Mouse (Mus musculus) hindbrain, postnatal 0 days (tissue): ENCODE data around the gene Mcam. TPM values are rescaled to one million over a fixed set of nuclear protein-coding genes. Genes with fewer than 3 reads are reported as not detected.

ENCODE experiments used
- ATAC-seq: fragments of 200-750 bp; cut with Nextera tagmentation; 2 replicates; pipeline ENCODE4 v1.8.0; 2017; ENCODE audit warnings: mild to moderate bottlenecking, moderate TSS enrichment, moderate library complexity
- DNase-seq: peaks from one replicate; pipeline ENCODE4 v3.0.0-alpha.2; 2015; ENCODE audit warnings: low spot score
- H3K27ac ChIP-seq: fragments of 300-500 bp; sonication (generic); 2 replicates; pipeline ENCODE4 v1.5.1; 2014; ENCODE audit warnings: mild to moderate bottlenecking
- H3K27me3 ChIP-seq: fragments of 300-500 bp; sonication (generic); 2 replicates; pipeline ENCODE4 v1.6.1; 2014; ENCODE audit warnings: low read length, mixed read lengths; ENCODE audit not compliant: insufficient read depth
- H3K36me3 ChIP-seq: fragments of 300-500 bp; sonication (generic); 2 replicates; pipeline ENCODE4 v1.6.1; 2014; ENCODE audit warnings: low read length, mixed read lengths; ENCODE audit not compliant: insufficient read depth
- H3K4me1 ChIP-seq: fragments of 300-500 bp; sonication (generic); 2 replicates; pipeline ENCODE4 v1.6.1; 2014; ENCODE audit warnings: antibody characterized with exemption, low read length, mixed read lengths; ENCODE audit not compliant: insufficient read depth
- H3K4me2 ChIP-seq: fragments of 300-500 bp; sonication (generic); 2 replicates; pipeline ENCODE4 v1.6.1; 2014; ENCODE audit warnings: low read depth, mild to moderate bottlenecking, low read length, moderate library complexity, mixed read lengths
- H3K4me3 ChIP-seq: fragments of 300-500 bp; sonication (generic); 2 replicates; pipeline ENCODE4 v1.5.1; 2014; ENCODE audit warnings: low read length
- H3K9ac ChIP-seq: fragments of 300-500 bp; sonication (generic); replicated peaks from 2 replicates; pipeline ENCODE4 v1.6.1; 2014; ENCODE audit warnings: mild to moderate bottlenecking, low read length, moderate library complexity, mixed read lengths
- H3K9me3 ChIP-seq: fragments of 300-500 bp; sonication (generic); 2 replicates; pipeline ENCODE4 v1.6.1; 2016; ENCODE audit warnings: low read length, mixed read lengths
- CTCF ChIP-seq: IDR thresholded peaks from 2 replicates; pipeline ENCODE4 v1.5.1; 2016; ENCODE audit warnings: antibody characterized with exemption, control low read depth, low read depth
- WGBS: fragments of 180-500 bp; shearing (Covaris S2); extraction: QIAGEN DNeasy Blood & Tissue Kit; methylation state at CpG from one replicate; pipeline ENCODE4 v1.1.7; 2014; 5-methylcytosine and 5-hydroxymethylcytosine counted together
- polyA plus RNA-seq: library from polyadenylated mRNA; unstranded; fragments of >200 nt; fragmentation: Nextera tagmentation; extraction: Ambion mirVana; gene quantifications from 2 replicates; pipeline ENCODE4 v1.2.1, GENCODE M21; 2015
- total RNA-seq: library from RNA; depleted of rRNA; stranded (reverse); fragments of >200 nt; gene quantifications from 2 replicates; pipeline ENCODE4 v1.2.3, GENCODE M21; 2014

The Mcam gene
- total and polyA plus RNA-seq, 2 experiments from 2014 or later, result 8.0 to 23.7 TPM

DNA sequence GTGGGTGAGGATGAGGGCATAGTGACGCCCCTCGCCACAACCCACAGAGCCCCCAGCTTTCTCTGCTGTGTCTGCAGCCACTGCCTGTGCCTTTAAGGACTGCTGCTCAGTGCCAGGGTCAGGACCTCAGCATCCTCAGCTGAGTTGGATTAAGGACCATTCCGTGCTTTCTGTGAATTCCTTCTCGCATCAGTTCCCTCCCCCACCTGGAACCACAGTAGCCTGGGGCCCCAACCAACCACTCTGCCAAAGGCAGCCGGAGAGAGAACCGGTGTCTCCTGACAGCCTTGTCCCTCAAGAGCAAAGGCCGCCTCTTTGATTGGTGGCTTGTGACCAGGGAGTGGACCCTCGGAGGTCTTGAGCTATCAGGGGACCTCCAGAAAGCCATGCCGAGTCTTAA lies 32.8 kb upstream of the Mcam start, which contains the start of gene Mfrp:
Gene Mfrp, plus strand, starts transcription at position 240 of the 400 bp plus-strand sequence.
- no peak within 1 kb of the TSS for H3K9ac ChIP-seq
- no peak within 1 kb of the TSS for H3K4me3 ChIP-seq
- DNase-seq, result no peak
- ATAC-seq, result no peak
- H3K9me3 ChIP-seq, result no peaks in the 10 kb centered on the region
- H3K27me3 ChIP-seq, result no peaks in the 10 kb centered on the region
- WGBS, result 66% methylated on average over 9 of the region's 9 CpGs
- no peak within 1 kb of the TSS for H3K4me2 ChIP-seq
- no peak for TF ChIP-seq CTCF
- no peak within 1 kb of the TSS for H3K27ac ChIP-seq
- H3K36me3 ChIP-seq, result no peaks in the 10 kb centered on the region
- H3K4me1 ChIP-seq, result peaks cover 7% of the 10 kb centered on the region

DNA sequence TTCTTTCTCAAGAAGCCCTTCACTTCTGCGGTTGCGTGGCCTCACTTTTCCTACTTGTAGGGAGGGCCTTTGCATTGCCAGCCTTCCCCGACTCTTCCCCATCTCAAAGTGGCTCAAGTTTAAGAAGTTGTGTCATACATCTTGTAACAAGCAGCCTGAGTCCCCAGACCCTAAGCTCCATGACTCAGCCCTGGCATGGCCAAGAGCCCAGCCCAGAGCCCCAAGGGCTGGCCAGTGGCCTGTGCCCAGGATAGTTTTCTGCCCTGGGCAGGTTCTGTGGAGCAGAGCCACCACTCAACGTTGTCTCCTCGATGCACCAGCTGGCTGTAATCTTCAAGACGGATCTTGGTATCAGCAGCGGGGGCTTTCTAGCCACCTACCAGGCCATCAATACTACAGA lies 29.4 kb upstream of the Mcam start:
- DNase-seq (no peak), ATAC-seq (no peak)
- 94% methylated on average over 7 of the region's 7 CpGs for WGBS

DNA sequence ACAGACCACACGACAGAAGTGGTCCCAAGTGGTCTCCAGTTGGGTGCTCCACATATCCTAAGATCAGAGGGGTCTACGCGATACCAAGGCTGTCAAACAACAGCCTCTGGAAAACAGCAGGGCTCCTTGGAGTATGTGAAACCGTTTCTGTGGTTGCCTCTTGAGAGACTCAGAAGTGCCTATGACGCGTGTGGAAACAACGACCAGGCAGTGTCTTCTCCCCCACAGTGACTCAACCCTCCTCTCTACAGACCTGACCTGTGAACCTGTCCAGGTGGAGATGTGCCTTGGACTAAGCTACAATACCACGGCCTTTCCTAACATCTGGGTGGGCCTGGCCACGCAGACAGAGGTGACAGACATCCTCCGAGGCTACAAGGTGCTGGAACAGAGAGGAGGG lies 28.5 kb upstream of the Mcam start:
- WGBS, result 86% methylated on average over 10 of the region's 10 CpGs
- no peak overlapping the region for H3K9ac ChIP-seq

More for the DNA sequence above, 29.4 kb upstream of the Mcam start:
- Histone ChIP-seq H3K4me2 (no peak overlapping the region), H3K27me3 (no peaks in the 10 kb centered on the region), H3K27ac (no peak overlapping the region), H3K36me3 (no peaks in the 10 kb centered on the region), H3K9me3 (no peaks in the 10 kb centered on the region), H3K4me1 (peaks cover 34% of the 10 kb centered on the region), H3K9ac (no peak overlapping the region), H3K4me3 (no peak overlapping the region)
- TF ChIP-seq CTCF, result no peak

DNA sequence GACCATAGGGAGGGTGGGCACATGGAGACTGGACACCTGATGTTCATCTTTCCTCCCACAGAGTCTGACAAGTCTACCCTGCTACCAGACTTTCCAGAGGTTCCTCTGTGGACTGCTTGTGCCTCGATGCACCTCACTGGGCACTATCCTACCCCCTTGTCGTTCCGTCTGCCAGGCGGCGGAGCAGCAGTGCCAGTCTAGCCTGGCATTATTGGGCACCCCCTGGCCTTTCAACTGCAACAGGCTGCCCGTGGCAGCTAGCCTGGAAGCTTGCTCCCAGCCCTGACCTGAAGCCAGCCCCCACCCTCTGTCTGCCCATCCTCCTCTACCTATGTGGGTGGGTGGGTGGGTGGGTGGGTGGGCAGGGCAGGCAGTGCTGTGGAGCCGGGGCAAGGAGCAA lies 28.1 kb upstream of the Mcam start:
- peak overlapping the region; percentile 78 for H3K27ac ChIP-seq
- H3K27me3 ChIP-seq, result no peaks in the 10 kb centered on the region
- H3K9me3 ChIP-seq, result no peaks in the 10 kb centered on the region
- no peaks in the 10 kb centered on the region for H3K36me3 ChIP-seq
- WGBS, result 56% methylated on average over 7 of the region's 7 CpGs
- peaks cover 39% of the 10 kb centered on the region for H3K4me1 ChIP-seq
- H3K4me2 ChIP-seq, result no peak overlapping the region
- no peak overlapping the region for H3K4me3 ChIP-seq
- TF ChIP-seq CTCF, result no peak
- ATAC-seq, result no peak
- no peak overlapping the region for H3K9ac ChIP-seq
- DNase-seq, result no peak

More for the DNA sequence above, 28.5 kb upstream of the Mcam start:
- ATAC-seq, result no peak
- no peak overlapping the region for H3K4me3 ChIP-seq
- no peak overlapping the region for H3K4me2 ChIP-seq
- no peaks in the 10 kb centered on the region for H3K36me3 ChIP-seq
- TF ChIP-seq CTCF, result no peak
- H3K9me3 ChIP-seq, result no peaks in the 10 kb centered on the region
- no peak overlapping the region for H3K27ac ChIP-seq
- peaks cover 39% of the 10 kb centered on the region for H3K4me1 ChIP-seq
- no peaks in the 10 kb centered on the region for H3K27me3 ChIP-seq
- DNase-seq, result no peak

DNA sequence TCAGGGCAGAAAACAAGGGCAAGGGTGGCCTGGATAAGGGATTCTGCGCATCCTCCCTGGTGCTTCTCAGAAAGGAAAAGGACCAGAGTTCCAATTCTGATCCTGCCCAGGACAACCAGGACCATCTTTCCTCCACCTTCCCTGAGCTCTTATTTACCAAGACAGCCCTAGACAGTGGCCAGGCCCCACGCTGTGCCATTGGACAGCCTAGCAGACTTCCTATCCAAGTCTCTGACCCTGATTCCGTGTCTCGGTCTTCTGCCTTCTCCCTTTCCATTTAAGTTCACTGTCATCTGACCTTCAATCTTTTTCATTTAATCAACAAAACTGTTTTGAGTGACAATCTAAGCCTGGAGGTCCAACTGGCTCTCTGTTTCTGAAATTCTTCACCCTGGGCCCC lies 27.7 kb upstream of the Mcam start:
- Histone ChIP-seq H3K9ac (no peak overlapping the region), H3K27ac (peak overlapping the region; percentile 78), H3K9me3 (no peaks in the 10 kb centered on the region), H3K4me1 (peaks cover 39% of the 10 kb centered on the region), H3K4me3 (no peak overlapping the region), H3K4me2 (peak overlapping the region; percentile 44; the same call in 1 of the 2 replicates), H3K27me3 (no peaks in the 10 kb centered on the region), H3K36me3 (no peaks in the 10 kb centered on the region)
- DNase-seq (no peak), ATAC-seq (no peak)
- TF ChIP-seq CTCF, result no peak
- WGBS, result 64% methylated on average over 4 of the region's 4 CpGs

DNA sequence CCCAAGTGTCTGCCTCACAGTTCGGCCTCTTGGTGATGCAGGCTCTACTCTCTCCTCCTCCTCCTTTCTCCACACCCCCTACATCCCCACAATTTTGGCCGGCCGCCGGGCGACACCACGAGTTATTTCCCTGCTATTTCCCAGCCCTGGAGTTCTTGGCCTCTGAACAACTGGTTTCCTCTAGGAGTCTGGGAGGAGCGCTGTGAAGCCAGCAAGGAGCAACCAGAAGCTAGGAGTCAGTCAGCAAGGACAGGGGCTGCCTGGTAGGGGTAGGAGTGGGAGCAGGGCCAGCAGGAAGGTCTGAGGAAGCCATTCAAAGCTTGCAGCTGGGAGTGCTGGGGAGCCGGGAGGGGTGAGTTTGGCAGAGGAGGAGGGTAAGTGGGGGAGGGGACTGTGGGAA lies 27.2 kb upstream of the Mcam start, which contains the start of gene C1qtnf5:
Gene C1qtnf5, plus strand, starts transcription at position 136 of the 400 bp plus-strand sequence.
- 16% methylated on average over 8 of the region's 8 CpGs for WGBS
- Histone ChIP-seq H3K4me1 (peaks cover 39% of the 10 kb centered on the region), H3K27me3 (no peaks in the 10 kb centered on the region), H3K36me3 (no peaks in the 10 kb centered on the region), H3K9ac (no peak within 1 kb of the TSS; the same call in 1 of the 2 replicates), H3K27ac (peak within 1 kb of the TSS; percentile 78), H3K4me2 (peak within 1 kb of the TSS; percentile 44), H3K4me3 (peak within 1 kb of the TSS; percentile 13; the same call in 1 of the 2 replicates), H3K9me3 (no peaks in the 10 kb centered on the region)
- no peak; the same call in 1 of the 2 replicates for TF ChIP-seq CTCF
- DNase-seq (peak; percentile 81), ATAC-seq (peak; percentile 83)

DNA sequence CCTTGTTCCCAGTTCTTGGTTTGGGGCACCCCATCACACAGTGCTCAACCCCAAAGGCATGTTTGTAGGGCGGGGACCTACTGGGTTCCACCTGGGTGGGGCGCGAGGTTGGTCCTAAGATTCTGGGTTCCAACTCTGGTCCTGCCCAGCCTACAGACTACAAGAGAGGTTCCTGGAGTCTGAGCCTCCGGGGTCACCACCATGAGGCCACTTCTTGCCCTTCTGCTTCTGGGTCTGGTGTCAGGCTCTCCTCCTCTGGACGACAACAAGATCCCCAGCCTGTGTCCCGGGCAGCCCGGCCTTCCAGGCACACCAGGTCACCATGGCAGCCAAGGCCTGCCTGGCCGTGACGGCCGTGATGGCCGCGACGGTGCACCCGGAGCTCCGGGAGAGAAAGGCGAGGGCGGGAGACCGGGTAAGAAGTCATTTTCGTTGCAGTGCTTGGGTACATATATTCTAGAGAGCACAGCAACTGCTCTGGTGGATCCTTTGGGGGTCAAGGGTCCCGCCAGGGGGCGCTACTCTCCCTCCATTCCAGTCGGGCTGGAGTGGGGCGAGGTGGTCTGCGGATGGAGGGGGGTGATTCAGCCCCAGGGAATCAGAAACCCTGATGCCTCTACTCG lies 26.6 kb upstream of the Mcam start:
- Histone ChIP-seq H3K27ac (peak overlapping the region; percentile 78), H3K9ac (no peak overlapping the region; the same call in 1 of the 2 replicates), H3K27me3 (no peaks in the 10 kb centered on the region), H3K4me2 (peak overlapping the region; percentile 44), H3K9me3 (no peaks in the 10 kb centered on the region), H3K36me3 (no peaks in the 10 kb centered on the region), H3K4me1 (peaks cover 39% of the 10 kb centered on the region), H3K4me3 (peak overlapping the region; percentile 13; the same call in 1 of the 2 replicates)
- ATAC-seq (peak; percentile 50), DNase-seq (peak; percentile 67)
- 27% methylated on average over 25 of the region's 25 CpGs for WGBS
- TF ChIP-seq CTCF, result peak; percentile 59
